Mouse (Mus musculus): ENCODE measurements around the gene Nsdhl. TPM values are rescaled to one million over a fixed set of nuclear protein-coding genes. Genes with fewer than 3 reads are reported as not detected.

Nsdhl gene
- polyA plus RNA-seq, 1 experiment from 2014 or later, result 21.0 TPM

- Histone ChIP-seq H3K9ac (peak overlapping the region; percentile 42), H3K4me2 (peak overlapping the region; percentile 65), H3K36me3 (no peaks in the 10 kb centered on the region), H3K27ac (peak overlapping the region; percentile 56), H3K27me3 (replicated peaks) (peaks cover 14% of the 10 kb centered on the region; the same call in 1 of the 2 replicates), H3K4me1 (peaks cover 36% of the 10 kb centered on the region), H3K4me3 (peak overlapping the region; percentile 44), H3K9me3 (replicated peaks) (no peaks in the 10 kb centered on the region)
- WGBS (ENCODE audit: insufficient replicate concordance), result 6% methylated on average over 24 of the region's 27 CpGs
- peak; percentile 96 for ATAC-seq
These were observed 89.5 kb downstream of the Nsdhl start for GRCm38 (mm10) chrX:73007597-73008479.

MicroRNA genes within 50 kb of the gene (microRNA counts, 519-probe panel; counts per million panel counts)
- 582 counts per million, percentile 70 among the panel's probes with 10 or more counts for microRNA mmu-miR-2137

Small RNA genes within 50 kb of the gene (microRNA-seq; reads per million reads assigned to microRNA genes)
- 6.3 reads per million, percentile 12 among the genes with 10 or more reads in this experiment for gene Mir2137

Other genes starting within 250 kb of the Nsdhl start
- gene Gabrq, start 93.4 kb upstream of the Nsdhl start, polyA plus RNA-seq (2016; fragmentation: Nextera tagmentation; extraction: Ambion mirVana), result not detected in 2 replicates
- 41.1 and 45.9 TPM in 2 replicates for gene Cetn2, start 146 bp upstream of the Nsdhl start, polyA plus RNA-seq (2016; fragmentation: Nextera tagmentation; extraction: Ambion mirVana)
- 1.2 and 1.5 TPM in 2 replicates for gene Zfp185, start 68.8 kb downstream of the Nsdhl start, polyA plus RNA-seq (2016; fragmentation: Nextera tagmentation; extraction: Ambion mirVana)
- not detected in 2 replicates for gene Pnma5, start 118.5 kb downstream of the Nsdhl start, polyA plus RNA-seq (2016; fragmentation: Nextera tagmentation; extraction: Ambion mirVana)
- not detected in 2 replicates for gene Pnma3, start 146.2 kb downstream of the Nsdhl start, polyA plus RNA-seq (2016; fragmentation: Nextera tagmentation; extraction: Ambion mirVana)
- 1.1 and 1.3 TPM in 2 replicates for gene Xlr4a, start 163.9 kb downstream of the Nsdhl start, polyA plus RNA-seq (2016; fragmentation: Nextera tagmentation; extraction: Ambion mirVana)
- gene Xlr3a, start 178.5 kb downstream of the Nsdhl start, polyA plus RNA-seq (2016; fragmentation: Nextera tagmentation; extraction: Ambion mirVana), result 1.6 and 2.4 TPM in 2 replicates
- 0.07 TPM in 1 of 2 replicates, not detected in the other for gene Gm14685, start 198.5 kb downstream of the Nsdhl start, polyA plus RNA-seq (2016; fragmentation: Nextera tagmentation; extraction: Ambion mirVana)
- not detected in 2 replicates for gene Xlr5b, start 230.2 kb downstream of the Nsdhl start, polyA plus RNA-seq (2016; fragmentation: Nextera tagmentation; extraction: Ambion mirVana)
- gene DXBay18, start 230.9 kb downstream of the Nsdhl start, polyA plus RNA-seq (2016; fragmentation: Nextera tagmentation; extraction: Ambion mirVana), result 0.12 TPM in 1 of 2 replicates, not detected in the other

Data from liver, embryonic 12.5 days (tissue).